Mouse (Mus musculus) myocyte (in vitro differentiated cells): Measurements from ENCODE around the gene Bola2.

Source experiments
- CEBPB ChIP-seq: IDR thresholded peaks from 2 replicates; pipeline ENCODE4 v1.6.1; 2011; ENCODE audit warnings: mild to moderate bottlenecking, moderate library complexity; ENCODE audit not compliant: poor library complexity, insufficient read depth, severe bottlenecking
- E2F4 ChIP-seq: IDR thresholded peaks from one replicate; pipeline ENCODE4 v1.6.1; 2011; ENCODE audit warnings: mild to moderate bottlenecking, control low read depth, moderate library complexity; ENCODE audit not compliant: insufficient read depth
- MAX ChIP-seq: IDR thresholded peaks from one replicate; pipeline ENCODE4 v1.6.1; 2011; ENCODE audit warnings: low read depth, mild to moderate bottlenecking, control low read depth
- MYOD1 ChIP-seq, 3 experiments: IDR thresholded peaks; one replicate each; pipeline ENCODE4 v1.6.1; 2011; ENCODE audit warnings: control low read depth in 2 of 3, low read depth in 2 of 3, mild to moderate bottlenecking in 2 of 3, moderate library complexity in 1 of 3; ENCODE audit not compliant: insufficient read length in 2 of 3, control insufficient read depth in 1 of 3
- MYOG ChIP-seq, 3 experiments: IDR thresholded peaks; one replicate each; pipeline ENCODE4 v1.6.1; 2011; ENCODE audit warnings: control low read depth in 2 of 3, low read depth in 2 of 3, mild to moderate bottlenecking in 2 of 3; ENCODE audit not compliant: insufficient read length in 2 of 3, control insufficient read depth in 1 of 3, insufficient read depth in 1 of 3
- POLR2A ChIP-seq: IDR thresholded peaks from one replicate; pipeline ENCODE4 v1.6.1; 2011; ENCODE audit warnings: low read depth, mild to moderate bottlenecking, control low read depth, moderate library complexity; ENCODE audit not compliant: insufficient read length
- POLR2AphosphoS2 ChIP-seq: IDR thresholded peaks from one replicate; pipeline ENCODE4 v1.6.1; 2011; ENCODE audit warnings: low read depth, control low read depth; ENCODE audit not compliant: insufficient read length
- TCF12 ChIP-seq: IDR thresholded peaks from one replicate; pipeline ENCODE4 v1.6.1; 2011; ENCODE audit warnings: mild to moderate bottlenecking, control low read depth; ENCODE audit not compliant: poor library complexity, insufficient read depth, severe bottlenecking
- USF1 ChIP-seq: IDR thresholded peaks from one replicate; pipeline ENCODE4 v1.6.1; 2011; ENCODE audit warnings: low read depth, mild to moderate bottlenecking, control low read depth, moderate library complexity

DNA sequence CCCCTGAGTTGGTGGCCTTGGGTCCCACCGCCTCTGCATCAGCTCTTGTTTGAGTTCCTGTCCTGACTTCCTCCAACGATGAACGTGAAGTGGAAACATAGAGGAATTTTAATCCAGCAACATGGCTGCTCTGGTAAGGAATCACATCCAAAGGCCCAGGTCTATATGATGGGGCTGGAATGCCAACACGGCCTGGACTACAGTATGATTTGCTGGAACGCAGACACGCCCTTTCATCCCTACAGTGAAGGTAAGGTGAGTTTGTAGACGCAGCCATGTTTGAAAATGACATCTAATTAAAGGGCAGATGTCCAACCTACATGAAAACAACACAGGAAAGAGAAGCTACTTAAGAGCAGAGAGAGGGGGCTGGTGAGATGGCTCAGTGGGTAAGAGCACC is 1.4 kb upstream of the Bola2 start:
- TF ChIP-seq TCF12: no peak
- TF ChIP-seq POLR2A: no peak
- TF ChIP-seq USF1: no peak
- TF ChIP-seq CEBPB: no peak
- TF ChIP-seq MYOG (IDR thresholded peaks at IDR 0.05; ENCODE audit: control insufficient read depth in 1 of 3, insufficient read depth in 1 of 3, insufficient read length in 2 of 3, low read depth in 2 of 3): no peak
- no peak for TF ChIP-seq MAX
- no peak for TF ChIP-seq E2F4
- TF ChIP-seq POLR2AphosphoS2: no peak
- no peak for TF ChIP-seq MYOD1 (IDR thresholded peaks at IDR 0.05; ENCODE audit: control insufficient read depth in 1 of 3, insufficient read length in 2 of 3, low read depth in 2 of 3)
